Mouse (Mus musculus) liver, embryonic 14.5 days (tissue): Measurements from ENCODE around the gene Muc5ac. TPM values are rescaled to one million over a fixed set of nuclear protein-coding genes. Genes with fewer than 3 reads are reported as not detected.

ENCODE experiments used
- ATAC-seq: fragments of 200-750 bp; cut with Nextera tagmentation; 2 replicates; pipeline ENCODE4 v1.8.0; 2017; ENCODE audit warnings: moderate number of reproducible peaks, mild to moderate bottlenecking, moderate library complexity; ENCODE audit not compliant: insufficient read depth
- DNase-seq, 3 experiments: peaks; one replicate each; pipeline ENCODE4 v3.0.0-alpha.2; 2012 to 2013; ENCODE audit warnings: low read depth in 3 of 3, low spot score in 3 of 3
- H3K27ac ChIP-seq: fragments of 300-500 bp; sonication (generic); 2 replicates; pipeline ENCODE4 v1.5.1; 2014; ENCODE audit warnings: moderate library complexity, mild to moderate bottlenecking, control low read depth, inconsistent platforms
- H3K27me3 ChIP-seq: fragments of 300-500 bp; sonication (generic); 2 replicates; pipeline ENCODE4 v1.6.1; 2014; ENCODE audit warnings: mild to moderate bottlenecking, low read length, moderate library complexity; ENCODE audit not compliant: control insufficient read depth, insufficient read depth
- H3K36me3 ChIP-seq: fragments of 300-500 bp; sonication (generic); replicated peaks from 2 replicates; pipeline ENCODE4 v1.6.1; 2014; ENCODE audit warnings: low read depth; ENCODE audit not compliant: control insufficient read depth, insufficient read depth
- H3K4me1 ChIP-seq, 2 experiments: fragments of 200-500 bp in 1 of 2; fragments of 300-500 bp in 1 of 2; sonication (generic) in 1 of 2; replicated peaks; 2 replicates each; pipeline ENCODE4 v1.6.1; 2012 to 2014; ENCODE audit warnings: antibody characterized with exemption in 1 of 2, inconsistent platforms in 1 of 2, low read length in 1 of 2; ENCODE audit not compliant: control insufficient read depth in 2 of 2, insufficient read depth in 2 of 2
- H3K4me2 ChIP-seq: fragments of 300-500 bp; sonication (generic); 2 replicates; pipeline ENCODE4 v1.6.1; 2014; ENCODE audit warnings: low read depth, mild to moderate bottlenecking, control low read depth, moderate library complexity
- H3K4me3 ChIP-seq, 2 experiments: fragments of 200-500 bp in 1 of 2; fragments of 300-500 bp in 1 of 2; sonication (generic) in 1 of 2; 2 replicates each; pipeline ENCODE4 v1.5.1; 2012 to 2014; ENCODE audit warnings: low read depth in 2 of 2, low read length in 2 of 2, mild to moderate bottlenecking in 2 of 2, control low read depth in 1 of 2, inconsistent platforms in 1 of 2, moderate library complexity in 1 of 2; ENCODE audit not compliant: insufficient read depth in 1 of 2
- H3K9ac ChIP-seq: fragments of 300-500 bp; sonication (generic); replicated peaks from 2 replicates; pipeline ENCODE4 v1.6.1; 2014; ENCODE audit warnings: mild to moderate bottlenecking, control low read depth, moderate library complexity
- H3K9me3 ChIP-seq: fragments of 300-500 bp; sonication (generic); 2 replicates; pipeline ENCODE4 v1.6.1; 2016; ENCODE audit warnings: low read length, mixed read lengths; ENCODE audit not compliant: control insufficient read depth
- CTCF ChIP-seq: IDR thresholded peaks from 2 replicates; pipeline ENCODE4 v1.5.1; 2016; ENCODE audit warnings: antibody characterized with exemption, low read depth, control low read depth
- EP300 ChIP-seq: IDR thresholded peaks from 2 replicates; pipeline ENCODE4 v1.6.1; 2016; ENCODE audit warnings: antibody characterized with exemption, low read depth
- WGBS: fragments of 180-500 bp; shearing (Covaris S2); extraction: QIAGEN DNeasy Blood & Tissue Kit; methylation state at CpG from one replicate; pipeline ENCODE4 v1.1.7; 2014; ENCODE audit not compliant: insufficient replicate concordance; 5-methylcytosine and 5-hydroxymethylcytosine counted together
- polyA plus RNA-seq, 2 experiments: library from polyadenylated mRNA; depleted of rRNA in 1 of 2; stranded (reverse) in 1 of 2; unstranded in 1 of 2; fragments of >200 nt; fragmentation: Nextera tagmentation in 1 of 2; extraction: Ambion mirVana in 1 of 2; gene quantifications; 2 replicates each; pipeline versions ENCODE4 v1.2.1 to v1.2.3; 2012 to 2014

The Muc5ac gene
- polyA plus RNA-seq, 2 experiments, result not detected

DNA sequence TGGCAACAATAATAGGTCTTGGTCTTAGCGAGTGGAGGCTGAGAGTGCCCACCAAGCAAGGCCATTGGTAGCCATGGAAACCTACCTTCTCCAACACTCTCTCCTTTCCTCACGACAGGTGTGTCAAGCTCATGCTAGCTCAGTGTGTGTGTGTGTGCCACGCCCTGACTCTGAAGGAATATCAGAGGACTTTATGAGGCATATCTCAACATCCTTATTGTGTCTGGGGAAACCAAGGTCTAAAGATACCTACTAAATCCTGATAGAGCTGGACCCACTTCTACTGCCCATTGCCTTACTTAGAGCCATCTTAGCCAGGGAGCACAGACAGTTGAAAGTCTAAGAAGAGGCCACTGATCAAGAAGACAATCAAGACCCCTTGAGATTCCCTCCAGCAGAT is 18.3 kb upstream of the Muc5ac start:
- peak; percentile 66 for ATAC-seq
- Histone ChIP-seq H3K9ac (peak overlapping the region; percentile 51), H3K4me3 (no peak overlapping the region; a peak in 1 of 4 replicates), H3K4me2 (peak overlapping the region; percentile 75), H3K36me3 (no peaks in the 10 kb centered on the region), H3K9me3 (no peaks in the 10 kb centered on the region), H3K27me3 (no peaks in the 10 kb centered on the region; the same call in 1 of the 2 replicates), H3K27ac (peak overlapping the region; percentile 86), H3K4me1 (peaks cover 54 to 67% of the 10 kb centered on the region in 2 experiments)
- 48% methylated on average over 3 of the region's 3 CpGs for WGBS
- no peak for TF ChIP-seq CTCF
- no peak for TF ChIP-seq EP300
- peak; percentile 34 to 51 (median 45) for DNase-seq

DNA sequence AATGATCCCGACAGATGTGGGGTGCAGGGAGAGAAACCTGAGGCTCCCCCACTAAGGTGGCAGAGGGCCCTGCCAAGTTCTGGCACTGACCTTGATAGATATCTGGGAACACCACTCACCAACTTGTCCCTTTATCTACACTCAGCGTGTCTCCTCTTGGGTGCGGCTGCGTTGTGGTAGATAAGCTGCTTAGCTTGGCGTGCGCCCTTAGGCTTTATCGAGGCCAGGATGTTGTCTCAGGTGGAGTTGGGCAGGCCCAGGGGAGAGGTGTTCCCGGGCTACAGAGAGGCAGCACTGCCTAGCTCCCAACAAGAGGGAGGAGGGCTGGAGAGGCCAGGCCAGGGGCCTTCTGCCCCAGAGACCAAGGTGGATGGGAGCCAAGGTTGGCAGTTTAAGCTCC is 17.8 kb upstream of the Muc5ac start:
- WGBS, result 5% methylated on average over 8 of the region's 8 CpGs
- peak overlapping the region; percentile 75 for H3K4me2 ChIP-seq

DNA sequence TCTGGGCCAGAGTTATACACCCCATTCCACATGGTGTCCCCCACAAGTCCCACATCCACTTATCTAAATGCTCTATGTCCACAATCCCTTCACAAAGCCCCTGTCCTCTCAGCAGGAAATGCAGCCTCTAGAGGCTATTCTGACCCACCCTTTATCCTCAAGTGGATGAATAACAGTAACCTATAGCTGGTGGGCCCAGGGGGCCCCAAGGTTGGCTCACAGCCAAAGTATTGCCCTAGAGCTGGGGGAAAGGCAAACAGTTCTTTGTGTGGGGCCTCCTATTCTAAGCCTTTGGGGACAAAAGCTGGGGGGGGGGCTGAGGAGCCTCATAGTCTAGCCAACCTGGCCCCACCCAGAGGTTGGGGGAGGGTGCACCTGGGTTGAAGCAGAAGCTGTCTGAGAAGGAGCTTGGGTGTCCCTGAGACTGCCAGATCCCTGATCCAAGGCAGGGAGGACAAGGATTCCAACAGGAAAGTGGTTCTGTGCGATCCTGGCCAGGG is 16.7 kb upstream of the Muc5ac start:
- TF ChIP-seq CTCF, result no peak
- no peak for TF ChIP-seq EP300
- peaks cover 56 to 68% of the 10 kb centered on the region in 2 experiments for H3K4me1 ChIP-seq
- peak overlapping the region; percentile 12; the same call in 1 of the 2 replicates for H3K27ac ChIP-seq
- 73% methylated on average over 1 of the region's 1 CpGs for WGBS
- H3K36me3 ChIP-seq, result no peaks in the 10 kb centered on the region
- no peak overlapping the region for H3K4me2 ChIP-seq
- DNase-seq (no peak), ATAC-seq (no peak)
- no peak overlapping the region for H3K4me3 ChIP-seq
- peak overlapping the region; percentile 72 for H3K9ac ChIP-seq
- H3K9me3 ChIP-seq, result no peaks in the 10 kb centered on the region
- H3K27me3 ChIP-seq, result no peaks in the 10 kb centered on the region; the same call in 1 of the 2 replicates

More for the DNA sequence above, 17.8 kb upstream of the Muc5ac start:
- peaks cover 56 to 69% of the 10 kb centered on the region in 2 experiments for H3K4me1 ChIP-seq
- peak overlapping the region; percentile 86 for H3K27ac ChIP-seq
- no peaks in the 10 kb centered on the region; the same call in 1 of the 2 replicates for H3K27me3 ChIP-seq
- H3K9ac ChIP-seq, result peak overlapping the region; percentile 72
- no peaks in the 10 kb centered on the region for H3K9me3 ChIP-seq
- TF ChIP-seq CTCF (peak; percentile 6; the same call in 1 of the 2 replicates), EP300 (peak; percentile 100)
- DNase-seq (peak; percentile 88 to 93 (median 92)), ATAC-seq (peak; percentile 99)
- peak overlapping the region in 1 of 2 experiments; percentile 31; a peak in 2 of 4 replicates for H3K4me3 ChIP-seq
- H3K36me3 ChIP-seq, result no peaks in the 10 kb centered on the region

DNA sequence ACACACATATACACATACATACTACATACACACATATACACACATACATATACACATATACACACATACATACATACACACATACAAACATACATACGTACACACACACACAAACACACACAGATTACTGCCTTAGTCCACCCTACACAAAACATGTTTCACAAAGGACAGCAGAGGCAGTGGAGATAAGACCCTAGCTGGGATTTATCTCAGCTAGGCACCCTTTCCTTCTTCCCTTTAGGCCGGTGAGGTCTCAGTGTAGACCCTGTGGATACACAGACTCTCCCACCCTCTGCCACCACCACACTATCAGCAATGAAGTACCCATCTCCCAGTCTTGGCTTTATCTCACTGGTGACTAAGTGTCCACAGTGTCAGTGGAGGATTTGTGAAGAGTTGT is 13.9 kb upstream of the Muc5ac start:
- H3K27me3 ChIP-seq, result peaks cover 4% of the 10 kb centered on the region; the same call in 1 of the 2 replicates
- 26% methylated on average over 2 of the region's 2 CpGs for WGBS
- no peak overlapping the region for H3K4me2 ChIP-seq
- H3K9me3 ChIP-seq, result no peaks in the 10 kb centered on the region
- no peak overlapping the region for H3K9ac ChIP-seq
- ATAC-seq (no peak), DNase-seq (no peak)
- no peak overlapping the region for H3K4me3 ChIP-seq
- H3K36me3 ChIP-seq, result no peaks in the 10 kb centered on the region
- TF ChIP-seq EP300, result peak; percentile 46; the same call in 1 of the 2 replicates
- TF ChIP-seq CTCF, result no peak
- H3K27ac ChIP-seq, result no peak overlapping the region
- peaks cover 52 to 57% of the 10 kb centered on the region in 2 experiments for H3K4me1 ChIP-seq

DNA sequence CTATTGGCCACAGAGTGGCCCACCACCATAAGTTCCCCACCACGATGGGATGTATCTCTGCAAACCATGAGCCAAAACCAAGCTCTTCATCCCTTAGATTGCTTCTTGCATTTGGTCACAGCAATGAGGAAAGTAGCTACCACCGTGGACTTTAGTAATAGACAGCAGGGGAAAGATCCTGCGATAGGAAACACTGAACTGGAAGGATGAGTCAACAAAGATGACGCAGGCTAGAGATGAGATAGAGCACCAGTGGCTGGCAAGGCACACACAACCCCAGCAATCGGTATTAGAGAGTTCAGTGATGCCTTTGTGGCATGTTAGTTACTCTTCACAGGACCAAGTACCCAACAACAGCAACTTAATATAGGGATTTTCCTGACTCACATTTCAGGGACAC is 12.6 kb upstream of the Muc5ac start:
- DNase-seq (no peak), ATAC-seq (no peak)
- H3K4me1 ChIP-seq, result peaks cover 40 to 45% of the 10 kb centered on the region in 2 experiments
- no peak overlapping the region for H3K27ac ChIP-seq
- 67% methylated on average over 5 of the region's 5 CpGs for WGBS
- H3K9me3 ChIP-seq, result no peaks in the 10 kb centered on the region
- H3K36me3 ChIP-seq, result no peaks in the 10 kb centered on the region
- H3K27me3 ChIP-seq, result peaks cover 7% of the 10 kb centered on the region; the same call in 1 of the 2 replicates
- no peak overlapping the region for H3K4me3 ChIP-seq
- no peak overlapping the region for H3K9ac ChIP-seq
- TF ChIP-seq EP300 (no peak), CTCF (no peak)
- H3K4me2 ChIP-seq, result no peak overlapping the region
